Mouse (Mus musculus) thymus, adult 2 months (tissue): ENCODE results near the gene Pde1c.

ENCODE experiments used
- CTCF ChIP-seq: fragments of 200-500 bp; IDR thresholded peaks from 2 replicates; pipeline ENCODE4 v1.5.1; 2012; ENCODE audit warnings: mild to moderate bottlenecking, control low read depth, low read length, moderate library complexity, borderline replicate concordance; ENCODE audit not compliant: control insufficient read depth, poor library complexity, insufficient read depth; ENCODE audit errors: extremely low read depth
- POLR2A ChIP-seq: fragments of 200-500 bp; IDR thresholded peaks from 2 replicates; pipeline ENCODE4 v1.6.1; 2012; ENCODE audit warnings: mild to moderate bottlenecking, low read length, control low read depth, moderate library complexity; ENCODE audit not compliant: control insufficient read depth, poor library complexity, insufficient read depth; ENCODE audit errors: extremely low read depth

GRCm38 (mm10) chr6:56158217-56158616 is 410.7 kb downstream of the Pde1c start:
- TF ChIP-seq CTCF = no peak
- TF ChIP-seq POLR2A = no peak
